Mouse (Mus musculus) fibroblast of lung, adult 2 months (primary cell): ENCODE data around the gene Tcf3.

ENCODE experiments used
- DNase-seq: peaks from one replicate; pipeline ENCODE4 v3.0.0-alpha.2; 2011; ENCODE audit warnings: low read depth

The Tcf3 gene

GRCm38 (mm10) chr10:80433513-80434232, at the start of gene Tcf3:
TSS of gene Tcf3 (minus strand) at chr10:80433647.
- DNase-seq = peak; percentile 98

- DNase-seq = no peak
Observed at GRCm38 (mm10) chr10:80481002-80481401, 47.6 kb upstream of the Tcf3 start.

- DNase-seq = no peak
Observed at GRCm38 (mm10) chr10:80478531-80478930, 45.1 kb upstream of the Tcf3 start.

- DNase-seq = peak; percentile 40
Observed at GRCm38 (mm10) chr10:80475290-80475959, 42.0 kb upstream of the Tcf3 start.

- no peak for DNase-seq
Observed at GRCm38 (mm10) chr10:80465066-80465465, 31.6 kb upstream of the Tcf3 start.

- DNase-seq = no peak
Observed at GRCm38 (mm10) chr10:80464381-80465035, 31.1 kb upstream of the Tcf3 start.

GRCm38 (mm10) chr10:80461346-80461745, 27.9 kb upstream of the Tcf3 start:
- DNase-seq = no peak

GRCm38 (mm10) chr10:80460324-80460723, 26.9 kb upstream of the Tcf3 start:
- no peak for DNase-seq

GRCm38 (mm10) chr10:80459671-80460070, 26.2 kb upstream of the Tcf3 start:
- no peak for DNase-seq

GRCm38 (mm10) chr10:80459236-80459635, 25.8 kb upstream of the Tcf3 start:
- DNase-seq = no peak

- no peak for DNase-seq
Observed at GRCm38 (mm10) chr10:80455697-80456096, 22.2 kb upstream of the Tcf3 start.

- no peak for DNase-seq
Observed at GRCm38 (mm10) chr10:80454781-80455180, 21.3 kb upstream of the Tcf3 start.

GRCm38 (mm10) chr10:80453601-80454000, 20.2 kb upstream of the Tcf3 start:
- DNase-seq = no peak

GRCm38 (mm10) chr10:80450599-80450998, 17.2 kb upstream of the Tcf3 start:
- DNase-seq = no peak

GRCm38 (mm10) chr10:80445898-80446601, 12.6 kb upstream of the Tcf3 start:
- no peak for DNase-seq

- no peak for DNase-seq
Observed at GRCm38 (mm10) chr10:80445052-80445451, 11.6 kb upstream of the Tcf3 start.

- DNase-seq = no peak
Observed at GRCm38 (mm10) chr10:80444339-80445045, 11.0 kb upstream of the Tcf3 start.

- DNase-seq = no peak
Observed at GRCm38 (mm10) chr10:80443575-80444278, 10.3 kb upstream of the Tcf3 start.

- DNase-seq = no peak
Observed at GRCm38 (mm10) chr10:80442989-80443388, 9.5 kb upstream of the Tcf3 start.

GRCm38 (mm10) chr10:80441598-80441997, 8.2 kb upstream of the Tcf3 start:
- DNase-seq = no peak

GRCm38 (mm10) chr10:80440031-80440430, 6.6 kb upstream of the Tcf3 start:
- DNase-seq = no peak
